Mouse (Mus musculus): Measurements from ENCODE around the gene Bend5.

DNA sequence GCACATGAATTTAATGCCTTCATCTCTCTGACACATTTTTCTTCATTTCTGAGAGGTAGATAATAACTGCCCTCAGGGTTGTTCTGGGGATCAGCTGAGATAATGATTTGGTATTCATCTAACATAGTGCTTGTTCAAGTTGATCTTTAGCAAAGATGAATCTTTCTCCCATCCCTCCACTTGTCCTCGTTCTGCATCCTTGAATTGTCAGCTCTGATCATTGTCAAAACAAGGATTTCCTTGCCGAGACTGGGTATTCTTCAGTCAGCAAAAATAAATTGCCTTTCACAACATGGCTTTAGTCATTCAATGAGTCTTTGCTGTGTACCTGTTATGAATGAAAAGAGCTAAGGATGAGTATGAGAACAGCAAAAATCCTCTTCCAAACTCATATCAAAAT is 47.0 kb upstream of the Bend5 start:
- TF ChIP-seq POLR2AphosphoS5 (IDR thresholded peaks at IDR 0.05; ENCODE audit: insufficient replicate concordance, low read depth, low read length) (no peak), CTCF (IDR thresholded peaks at IDR 0.05; ENCODE audit: low read depth, low read length) (no peak), GATA2 (IDR thresholded peaks at IDR 0.05; ENCODE audit: borderline replicate concordance, low read depth, low read length) (no peak), GATA1 (IDR thresholded peaks at IDR 0.05; ENCODE audit: borderline replicate concordance, low read length) (no peak), TAL1 (conservative IDR thresholded peaks at IDR 0.05; ENCODE audit: low read depth, low read length) (no peak)
